Mouse (Mus musculus): Measurements from ENCODE around the gene Gpr21. TPM values are rescaled to one million over a fixed set of nuclear protein-coding genes. Genes with fewer than 3 reads are reported as not detected.

Gpr21 gene
- polyA plus RNA-seq (2012; rRNA removed): 0.06 and 0.10 TPM in 2 replicates

GRCm38 (mm10) chr2:37516030-37516710 lies at the start of gene Gpr21:
Gene Gpr21 (plus strand): TSS chr2:37516332.

Other genes with a start within 250 kb of the Gpr21 start
- not detected in 2 replicates for gene Olfr368, start 189.8 kb upstream of the Gpr21 start, polyA plus RNA-seq (2012; rRNA removed)
- gene Pdcl, start 157.0 kb upstream of the Gpr21 start, polyA plus RNA-seq (2012; rRNA removed): 0.95 and 1.9 TPM in 2 replicates
- 0.81 and 1.3 TPM in 2 replicates for gene Rc3h2, start 93.4 kb upstream of the Gpr21 start, polyA plus RNA-seq (2012; rRNA removed)
- gene Zbtb26, start 73.2 kb upstream of the Gpr21 start, polyA plus RNA-seq (2012; rRNA removed): 0.11 and 0.15 TPM in 2 replicates
- 0.14 and 0.28 TPM in 2 replicates for gene Zbtb6, start 73.2 kb upstream of the Gpr21 start, polyA plus RNA-seq (2012; rRNA removed)
- gene Rabgap1, start 73.1 kb upstream of the Gpr21 start, polyA plus RNA-seq (2012; rRNA removed): 1.2 and 1.8 TPM in 2 replicates
- gene Strbp, start 187.5 kb downstream of the Gpr21 start, polyA plus RNA-seq (2012; rRNA removed): 0.60 and 0.97 TPM in 2 replicates